20 mouse cellular contexts compared by ENCODE assay signal in the genomic region with DNA sequence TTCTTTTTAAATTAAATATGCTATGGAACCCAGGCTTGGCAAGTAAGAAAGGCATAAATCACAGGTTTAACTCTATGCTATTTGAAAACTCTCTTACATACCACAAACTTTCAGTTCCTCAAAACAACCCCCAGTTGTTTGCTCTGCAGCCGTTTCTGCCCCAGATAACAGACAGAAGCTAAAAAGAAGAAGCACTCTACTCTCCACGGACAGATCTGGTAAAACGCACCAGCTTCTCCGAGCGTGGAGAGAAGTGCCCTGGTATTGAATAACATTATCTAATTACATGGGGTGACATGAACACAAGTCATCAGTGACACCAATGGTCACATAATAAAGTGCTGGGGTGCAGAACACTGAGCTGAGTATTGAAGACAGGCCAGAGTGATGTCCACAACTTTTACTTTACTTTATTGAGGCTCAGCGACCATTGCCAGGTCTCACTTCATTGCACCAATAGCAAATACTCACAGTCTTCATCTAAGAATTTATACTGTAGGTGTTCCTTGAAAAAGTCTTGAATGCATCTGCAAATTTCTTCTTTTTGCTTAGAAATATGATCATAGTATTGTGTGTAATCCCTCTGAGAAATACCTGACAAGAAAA. TPM values are rescaled to one million over a fixed set of nuclear protein-coding genes. Genes with fewer than 3 reads are reported as not detected.
DNase-seq lines count a peak whose midpoint lies in the region; ATAC-seq and TF ChIP-seq lines count a peak whose summit lies in the region.
"Had no signal": no experiment of that assay in that cellular context is flagged by ENCODE, and none has a peak within 500 bp of the region (broad histone marks: within the 10 kb centered on the region; RNA-seq: fewer than 3 reads in every experiment).

No protein-coding gene starts in this region.

- peak; percentile 6 for DNase-seq in lung, postnatal 0 days (ENCODE audit: low spot score)
- DNase-seq in lung, adult 2 months, result no peak
- DNase-seq in MEL (ENCODE audit: low read depth, low spot score), result peak; percentile 93
- DNase-seq in splenic B cell, adult 2 months (ENCODE audit: low read depth, low spot score), result peak; percentile 87
- DNase-seq in thymus, adult 2 months, result no peak
- no peak for DNase-seq in left cerebral cortex, postnatal 4 days
- DNase-seq: adrenal gland, postnatal 14 days; cerebellum, adult 18-20 months; cerebellum, postnatal 36 days; heart, postnatal 10 days had no signal

- H3K9me3 ChIP-seq in lung, postnatal 0 days (ENCODE audit: low read length), result no peaks in the 10 kb centered on the region
- H3K9me3 ChIP-seq in MEL (replicated peaks; ENCODE audit: insufficient read depth, low read length), result no peaks in the 10 kb centered on the region
- H3K9me3 ChIP-seq: embryonic facial prominence, embryonic 12.5 days; intestine, embryonic 15.5 days; kidney, embryonic 15.5 days; liver, embryonic 15.5 days; megakaryocyte, embryonic 14.5 days had no signal

- no peak for ATAC-seq in lung, postnatal 0 days
- ATAC-seq: forebrain, embryonic 16.5 days; intestine, embryonic 15.5 days; midbrain, embryonic 16.5 days had no signal

- no peak for TF ChIP-seq CTCF in lung, postnatal 0 days (IDR thresholded peaks at IDR 0.05)
- no peak for TF ChIP-seq CTCF in lung, adult 2 months (IDR thresholded peaks at IDR 0.05; ENCODE audit: insufficient read depth, low read length)
- no peak for TF ChIP-seq CTCF in MEL (IDR thresholded peaks at IDR 0.05 in 2 of 3, conservative IDR thresholded peaks at IDR 0.05 in 1 of 3; ENCODE audit: control insufficient read depth in 1 of 3, insufficient read depth in 1 of 3, low read depth in 2 of 3, low read length in 3 of 3, poor library complexity in 1 of 3, severe bottlenecking in 1 of 3)
- TF ChIP-seq CTCF in thymus, adult 2 months (IDR thresholded peaks at IDR 0.05; ENCODE audit: borderline replicate concordance, control insufficient read depth, extremely low read depth, insufficient read depth, low read length, poor library complexity), result no peak

- H3K4me2 ChIP-seq in lung, postnatal 0 days (replicated peaks; ENCODE audit: low read depth, low read length), result no peak overlapping the region
- H3K4me2 ChIP-seq: embryonic facial prominence, embryonic 12.5 days; hindbrain, embryonic 14.5 days; intestine, embryonic 15.5 days; kidney, embryonic 15.5 days; liver, embryonic 15.5 days had no signal

- intact Hi-C loops in left cerebral cortex, postnatal 4 days (cut with DNase I), result no loop called here

- peaks cover 9% of the 10 kb centered on the region; the same call in 1 of the 2 replicates for H3K36me3 ChIP-seq in lung, postnatal 0 days (ENCODE audit: insufficient read depth, low read length)
- peaks cover 0 to 62% of the 10 kb centered on the region in 2 experiments; a peak in 3 of 4 replicates for H3K36me3 ChIP-seq in MEL (ENCODE audit: control insufficient read depth in 1 of 2, insufficient read depth in 2 of 2, low read length in 2 of 2)
- H3K36me3 ChIP-seq in macrophage (ENCODE audit: inconsistent target), result 0 out of 2 replicates have a peak, but pooled peaks cover 1% of the 10 kb centered on the region
- peaks cover 7% of the 10 kb centered on the region for H3K36me3 ChIP-seq in splenic B cell, adult 2 months (ENCODE audit: control insufficient read depth, insufficient read depth, low read length, poor library complexity, severe bottlenecking)
- peaks cover 7% of the 10 kb centered on the region for H3K36me3 ChIP-seq in thymus, adult 2 months (ENCODE audit: control insufficient read depth, insufficient read depth, low read length)

- no peak overlapping the region for H3K4me3 ChIP-seq in lung, postnatal 0 days (ENCODE audit: low read depth, low read length)
- H3K4me3 ChIP-seq in lung, adult 2 months (replicated peaks; ENCODE audit: extremely low read depth, low read depth, low read length), result no peak overlapping the region
- no peak overlapping the region for H3K4me3 ChIP-seq in MEL (ENCODE audit: control insufficient read depth in 1 of 2, insufficient read depth in 1 of 2, low read depth in 2 of 2, low read length in 2 of 2)
- no peak overlapping the region for H3K4me3 ChIP-seq in macrophage (ENCODE audit: inconsistent target)
- H3K4me3 ChIP-seq in thymus, adult 2 months (ENCODE audit: control insufficient read depth, insufficient read depth, low read length), result no peak overlapping the region
- H3K4me3 ChIP-seq: embryonic facial prominence, embryonic 12.5 days; intestine, embryonic 15.5 days; kidney, embryonic 15.5 days; liver, embryonic 15.5 days; megakaryocyte, embryonic 14.5 days had no signal

- no peak overlapping the region for H3K9ac ChIP-seq in lung, postnatal 0 days (replicated peaks; ENCODE audit: low read depth)
- H3K9ac ChIP-seq in MEL (ENCODE audit: control insufficient read depth, low read depth, low read length, poor library complexity, severe bottlenecking), result peak overlapping the region; percentile 7
- H3K9ac ChIP-seq: embryonic facial prominence, embryonic 12.5 days; hindbrain, embryonic 14.5 days; intestine, embryonic 15.5 days; kidney, embryonic 15.5 days; liver, embryonic 15.5 days had no signal

- WGBS in lung, postnatal 0 days, result 85% methylated on average over 6 of the region's 6 CpGs
- 71% methylated on average over 6 of the region's 6 CpGs for WGBS in lung, adult 2 months
- 7% methylated on average over 6 of the region's 6 CpGs for WGBS in macrophage (ENCODE audit: missing documents)
- 49% methylated on average over 6 of the region's 6 CpGs for whole genome bisulfite sequencing in thymus, adult 2 months

- no peak for TF ChIP-seq POLR2A in lung, adult 2 months (IDR thresholded peaks at IDR 0.05; ENCODE audit: borderline replicate concordance, extremely low read depth, low read depth, low read length)
- peak in 1 of 2 experiments; percentile 38; a peak in 2 of 4 replicates for TF ChIP-seq POLR2A in MEL (IDR thresholded peaks at IDR 0.05; ENCODE audit: control insufficient read depth in 1 of 2, insufficient read depth in 1 of 2, low read depth in 1 of 2, low read length in 2 of 2, poor library complexity in 1 of 2)
- TF ChIP-seq POLR2A in thymus, adult 2 months (IDR thresholded peaks at IDR 0.05; ENCODE audit: control insufficient read depth, extremely low read depth, insufficient read depth, low read length, poor library complexity), result no peak

- H3K79me2 ChIP-seq in MEL (ENCODE audit: control insufficient read depth, insufficient read depth, low read length, poor library complexity) (no peaks in the 10 kb centered on the region), macrophage (ENCODE audit: inconsistent target) (no peaks in the 10 kb centered on the region)

- H3K4me1 ChIP-seq in lung, postnatal 0 days (ENCODE audit: insufficient read depth, low read depth, low read length), result no peaks in the 10 kb centered on the region
- H3K4me1 ChIP-seq in lung, adult 2 months (ENCODE audit: control insufficient read depth, insufficient read depth, low read length), result no peaks in the 10 kb centered on the region
- peaks cover 24 to 42% of the 10 kb centered on the region in 2 experiments for H3K4me1 ChIP-seq in MEL (ENCODE audit: control insufficient read depth in 1 of 2, insufficient read depth in 2 of 2, low read length in 2 of 2)
- peaks cover 6% of the 10 kb centered on the region for H3K4me1 ChIP-seq in thymus, adult 2 months (replicated peaks; ENCODE audit: control insufficient read depth, insufficient read depth, low read length)
- H3K4me1 ChIP-seq: embryonic facial prominence, embryonic 12.5 days; intestine, embryonic 15.5 days; kidney, embryonic 15.5 days had no signal

- TF ChIP-seq EP300 in lung, postnatal 0 days (IDR thresholded peaks at IDR 0.05), result no peak
- TF ChIP-seq EP300 in MEL (IDR thresholded peaks at IDR 0.05; ENCODE audit: low read depth in 1 of 2, low read length in 2 of 2), result peak; percentile 92 to 94

- H3K27ac ChIP-seq in lung, postnatal 0 days (ENCODE audit: low read length), result no peak overlapping the region
- peak overlapping the region; percentile 86 for H3K27ac ChIP-seq in MEL (ENCODE audit: control insufficient read depth, low read depth, low read length)
- peak overlapping the region; percentile 78 for H3K27ac ChIP-seq in macrophage
- no peak overlapping the region for H3K27ac ChIP-seq in thymus, adult 2 months (ENCODE audit: control insufficient read depth, insufficient read depth, low read length)
- H3K27ac ChIP-seq: embryonic facial prominence, embryonic 12.5 days; hindbrain, embryonic 14.5 days; intestine, embryonic 15.5 days; kidney, embryonic 15.5 days; liver, embryonic 15.5 days had no signal

- H3K27me3 ChIP-seq in lung, postnatal 0 days (replicated peaks; ENCODE audit: insufficient read depth, low read length), result no peaks in the 10 kb centered on the region
- no peaks in the 10 kb centered on the region for H3K27me3 ChIP-seq in MEL (ENCODE audit: control insufficient read depth in 1 of 2, insufficient read depth in 2 of 2, low read length in 2 of 2)
- H3K27me3 ChIP-seq in splenic B cell, adult 2 months (ENCODE audit: control insufficient read depth, insufficient read depth, low read length, poor library complexity, severe bottlenecking), result no peaks in the 10 kb centered on the region
- no peaks in the 10 kb centered on the region for H3K27me3 ChIP-seq in thymus, adult 2 months (ENCODE audit: control insufficient read depth, insufficient read depth, low read length)
- H3K27me3 ChIP-seq: embryonic facial prominence, embryonic 12.5 days; intestine, embryonic 15.5 days; kidney, embryonic 15.5 days; liver, embryonic 15.5 days; megakaryocyte, embryonic 14.5 days had no signal

- TF ChIP-seq RAD21 in MEL (IDR thresholded peaks at IDR 0.05; ENCODE audit: low read depth, low read length), result peak; percentile 25; the same call in 1 of the 2 replicates

RNA-seq across cellular contexts. Expression of gene Nudt5, which starts 40.3 kb away (rescaled TPM):
- polyA plus RNA-seq in lung, postnatal 0 days (2015; fragmentation: Nextera tagmentation; extraction: Ambion mirVana), result 18.5 and 24.7 TPM in 2 replicates
- 3.8 and 6.9 TPM in 2 replicates for polyA plus RNA-seq in lung, adult 2 months (2012; rRNA removed)
- 82.1 and 100 TPM in 2 replicates for total RNA-seq in MEL (2012; rRNA removed)
- 100 to 1,000 TPM in 1 of 2 experiments, not detected in 1; 141 TPM for polyA plus RNA-seq in MEL (2012; ENCODE audit: insufficient read depth in 1 of 2, insufficient read length in 2 of 2, low read depth in 1 of 2, low replicate concordance in 2 of 2, missing spikeins in 1 of 2)
- total RNA-seq in macrophage (2018; cell fraction: chromatin; rRNA removed), result 10 to 100 TPM in 15 of 26 experiments, 1 to 10 TPM in 11; 1.7 to 37.9 (median 12.4) TPM
- 10 to 100 TPM; 11.0 to 23.7 (median 16.6) TPM for total RNA-seq in macrophage (2018; cell fraction: cytosol; rRNA removed)
- 10 to 100 TPM in 14 of 26 experiments, 1 to 10 TPM in 12; 3.5 to 34.3 (median 10.7) TPM for total RNA-seq in macrophage (2018; cell fraction: nucleus; rRNA removed)
- polyA plus RNA-seq in macrophage (2018), result 10.6 to 29.8 TPM (median 12.1 TPM) in 3 replicates
- polyA plus RNA-seq in thymus, adult 2 months (2012; rRNA removed), result 14.8 and 14.9 TPM in 2 replicates
- 10 to 100 TPM; 14.4 to 15.4 TPM for total RNA-seq in left cerebral cortex, postnatal 4 days (2021)

RNA-seq across cellular contexts. Expression of gene Cdc123, which starts 40.4 kb away (rescaled TPM):
- polyA plus RNA-seq in lung, postnatal 0 days (2015; fragmentation: Nextera tagmentation; extraction: Ambion mirVana), result 147 and 163 TPM in 2 replicates
- polyA plus RNA-seq in lung, adult 2 months (2012; rRNA removed), result 31.4 and 54.6 TPM in 2 replicates
- total RNA-seq in MEL (2012; rRNA removed), result 190 and 192 TPM in 2 replicates
- polyA plus RNA-seq in MEL (2012; ENCODE audit: insufficient read depth in 1 of 2, insufficient read length in 2 of 2, low read depth in 1 of 2, low replicate concordance in 2 of 2, missing spikeins in 1 of 2) (100 to 1,000 TPM; 338 to 770 TPM), macrophage (2018) (56.0 to 70.6 TPM (median 63.8 TPM) in 3 replicates)
- 100 to 1,000 TPM in 12 of 26 experiments, 10 to 100 TPM in 14; 20.8 to 156 (median 87.9) TPM for total RNA-seq in macrophage (2018; cell fraction: chromatin; rRNA removed)
- 100 to 1,000 TPM in 1 of 26 experiments, 10 to 100 TPM in 25; 51.2 to 100 (median 72.8) TPM for total RNA-seq in macrophage (2018; cell fraction: cytosol; rRNA removed)
- total RNA-seq in macrophage (2018; cell fraction: nucleus; rRNA removed), result 100 to 1,000 TPM in 1 of 26 experiments, 10 to 100 TPM in 25; 28.8 to 107 (median 67.8) TPM
- polyA plus RNA-seq in thymus, adult 2 months (2012; rRNA removed), result 74.7 and 79.8 TPM in 2 replicates
- total RNA-seq in left cerebral cortex, postnatal 4 days (2021), result 100 to 1,000 TPM; 137 to 148 TPM

RNA-seq across cellular contexts. Expression of gene Gm13199, which starts 58.2 kb away (rescaled TPM):
- 0.33 and 0.58 TPM in 2 replicates for polyA plus RNA-seq in lung, postnatal 0 days (2015; fragmentation: Nextera tagmentation; extraction: Ambion mirVana)
- polyA plus RNA-seq in lung, adult 2 months (2012; rRNA removed), result 1.3 and 1.5 TPM in 2 replicates
- total RNA-seq in MEL (2012; rRNA removed), result 0.35 and 0.39 TPM in 2 replicates
- polyA plus RNA-seq in MEL (2012; ENCODE audit: insufficient read depth in 1 of 2, insufficient read length in 2 of 2, low read depth in 1 of 2, low replicate concordance in 2 of 2, missing spikeins in 1 of 2) (1 to 10 TPM in 1 of 2 experiments, not detected in 1; 4.8 TPM), macrophage (2018) (0.38 to 0.52 TPM in 2 of 3 replicates, not detected in the other)
- 1 to 10 TPM in 3 of 26 experiments, not detected in 23; 1.3 to 2.7 (median 1.5) TPM for total RNA-seq in macrophage (2018; cell fraction: chromatin; rRNA removed)
- under 1 TPM in 2 of 26 experiments, not detected in 24; 0.24 to 0.26 TPM for total RNA-seq in macrophage (2018; cell fraction: cytosol; rRNA removed)
- total RNA-seq in macrophage (2018; cell fraction: nucleus; rRNA removed), result 1 to 10 TPM in 4 of 26 experiments, not detected in 22; 1.1 to 2.3 (median 1.7) TPM
- polyA plus RNA-seq in thymus, adult 2 months (2012; rRNA removed), result 3.0 and 3.8 TPM in 2 replicates
- 1 to 10 TPM in 1 of 2 experiments, under 1 TPM in 1; 0.94 to 1.5 TPM for total RNA-seq in left cerebral cortex, postnatal 4 days (2021)
- total RNA-seq: gastrocnemius, adult 8-10 months; heart, postnatal 10 days had no signal

Comparison
In these comparisons a context has a peak if more than half of its experiments do, and no peak if none do; other contexts are left out.
1. DNase-seq: peak in lung, postnatal 0 days (single experiment), MEL (single experiment) and splenic B cell, adult 2 months (single experiment); none in lung, adult 2 months (single experiment), thymus, adult 2 months (single experiment) and left cerebral cortex, postnatal 4 days (single experiment).
2. H3K27ac ChIP-seq: peak in MEL (single experiment) and macrophage (single experiment); none in lung, postnatal 0 days (single experiment) and thymus, adult 2 months (single experiment).